Mouse (Mus musculus) lung, embryonic 15.5 days (tissue): ENCODE data around the gene Pla2g7. TPM values are rescaled to one million over a fixed set of nuclear protein-coding genes. Genes with fewer than 3 reads are reported as not detected.

ENCODE experiments used
- ATAC-seq: fragments of 200-750 bp; cut with Nextera tagmentation; 2 replicates; pipeline ENCODE4 v1.8.0; 2017; ENCODE audit warnings: moderate number of reproducible peaks, borderline replicate concordance; ENCODE audit not compliant: low FRiP score, low TSS enrichment; ENCODE audit errors: extremely low read depth
- H3K27ac ChIP-seq: fragments of 300-500 bp; sonication (generic); 2 replicates; pipeline ENCODE4 v1.5.1; 2015; ENCODE audit warnings: moderate library complexity, mild to moderate bottlenecking, inconsistent platforms
- H3K27me3 ChIP-seq: fragments of 300-500 bp; sonication (generic); 2 replicates; pipeline ENCODE4 v1.6.1; 2015; ENCODE audit warnings: inconsistent platforms
- H3K36me3 ChIP-seq: fragments of 300-500 bp; sonication (generic); 2 replicates; pipeline ENCODE4 v1.6.1; 2015; ENCODE audit warnings: inconsistent platforms
- H3K4me1 ChIP-seq: fragments of 300-500 bp; sonication (generic); 2 replicates; pipeline ENCODE4 v1.6.1; 2015; ENCODE audit warnings: inconsistent platforms
- H3K4me2 ChIP-seq: fragments of 300-500 bp; sonication (generic); 2 replicates; pipeline ENCODE4 v1.6.1; 2015; ENCODE audit warnings: inconsistent platforms, mild to moderate bottlenecking, moderate library complexity
- H3K4me3 ChIP-seq: fragments of 300-500 bp; sonication (generic); 2 replicates; pipeline ENCODE4 v1.5.1; 2015; ENCODE audit warnings: mild to moderate bottlenecking, inconsistent platforms
- H3K9ac ChIP-seq: fragments of 300-500 bp; sonication (generic); 2 replicates; pipeline ENCODE4 v1.6.1; 2015; ENCODE audit warnings: inconsistent platforms
- H3K9me3 ChIP-seq: fragments of 300-500 bp; sonication (generic); 2 replicates; pipeline ENCODE4 v1.6.1; 2016; ENCODE audit warnings: inconsistent platforms
- WGBS: fragments of 180-500 bp; shearing (Covaris S2); methylation state at CpG from one replicate; pipeline ENCODE4 v1.1.7; 2015; 5-methylcytosine and 5-hydroxymethylcytosine counted together
- polyA plus RNA-seq: library from polyadenylated mRNA; unstranded; fragments of >200 nt; fragmentation: Nextera tagmentation; extraction: Ambion mirVana; gene quantifications from 2 replicates; pipeline ENCODE4 v1.2.1, GENCODE M21; 2015

Pla2g7 gene
- polyA plus RNA-seq, 1 experiment from 2014 or later = 10.6 TPM

DNA sequence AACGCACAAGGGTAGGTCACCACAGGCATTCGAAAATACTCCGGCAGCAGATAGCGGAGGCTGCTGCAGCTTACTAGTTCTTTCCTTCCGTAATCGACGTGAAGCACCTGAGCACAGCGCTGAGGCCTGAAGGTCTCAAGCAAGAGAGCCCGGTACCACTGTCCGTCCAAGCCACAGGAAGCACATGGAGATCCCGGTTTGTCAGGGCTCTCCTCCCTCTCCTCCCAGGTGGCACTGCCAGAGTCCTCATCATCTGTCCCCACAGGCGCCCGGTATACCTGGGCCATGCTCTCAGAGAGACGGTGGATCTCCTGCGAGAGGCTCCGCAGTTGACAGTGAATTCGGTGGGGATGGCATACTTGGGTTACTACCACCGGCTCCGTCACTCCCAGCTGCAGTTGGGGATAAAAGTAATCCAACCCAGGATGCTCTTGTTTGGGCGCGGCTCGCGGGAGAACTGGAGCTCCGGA lies 61.2 kb downstream of the Pla2g7 start:
- H3K9ac ChIP-seq = no peak overlapping the region
- no peaks in the 10 kb centered on the region for H3K36me3 ChIP-seq
- WGBS = 19% methylated on average over 24 of the region's 24 CpGs
- H3K4me2 ChIP-seq = peak overlapping the region; percentile 66
- peak overlapping the region; percentile 35 for H3K4me3 ChIP-seq
- no peak overlapping the region for H3K27ac ChIP-seq
- H3K9me3 ChIP-seq = no peaks in the 10 kb centered on the region
- H3K27me3 ChIP-seq = peaks cover 45% of the 10 kb centered on the region
- ATAC-seq = 0 out of 2 replicates have a peak, but pooled peaks have one; percentile 11
- peaks cover 14% of the 10 kb centered on the region for H3K4me1 ChIP-seq

GRCm38 (mm10) chr17:43629496-43630426 lies 61.9 kb downstream of the Pla2g7 start, which contains the start of gene Tdrd6:
Tdrd6 (minus strand) TSS chr17:43630299.
- peak; percentile 49 for ATAC-seq
- H3K9ac ChIP-seq = 0 out of 2 replicates have a peak within 1 kb of the TSS, but pooled peaks have one; percentile 20
- H3K27ac ChIP-seq = no peak within 1 kb of the TSS
- H3K4me1 ChIP-seq = peaks cover 14% of the 10 kb centered on the region
- H3K9me3 ChIP-seq = no peaks in the 10 kb centered on the region
- H3K36me3 ChIP-seq = no peaks in the 10 kb centered on the region
- 3% methylated on average over 81 of the region's 83 CpGs for WGBS
- H3K4me3 ChIP-seq = peak within 1 kb of the TSS; percentile 35
- H3K27me3 ChIP-seq = peaks cover 45% of the 10 kb centered on the region
- H3K4me2 ChIP-seq = peak within 1 kb of the TSS; percentile 66

DNA sequence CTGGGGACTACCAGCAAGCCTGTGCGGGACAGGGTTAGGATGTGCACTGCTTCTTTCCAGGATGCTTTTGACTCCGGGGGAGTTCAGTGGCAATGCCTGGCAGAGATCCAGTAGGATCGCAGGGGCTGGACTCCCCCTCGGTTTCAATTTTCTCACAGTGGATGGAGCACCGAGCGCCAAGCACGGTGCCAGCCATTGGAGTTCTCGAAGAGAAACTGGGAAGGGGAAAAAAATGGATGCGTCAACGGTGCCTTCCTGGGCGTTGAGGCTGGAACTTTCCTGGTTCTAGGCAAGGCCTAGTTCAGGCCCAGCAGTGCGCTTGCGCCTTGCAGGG lies 62.5 kb downstream of the Pla2g7 start:
- no peak overlapping the region for H3K27ac ChIP-seq
- no peaks in the 10 kb centered on the region for H3K9me3 ChIP-seq
- H3K4me2 ChIP-seq = peak overlapping the region; percentile 66
- H3K4me1 ChIP-seq = peaks cover 14% of the 10 kb centered on the region
- ATAC-seq = no peak
- peak overlapping the region; percentile 35 for H3K4me3 ChIP-seq
- H3K9ac ChIP-seq = 0 out of 2 replicates have a peak overlapping the region, but pooled peaks have one; percentile 20
- no peaks in the 10 kb centered on the region for H3K36me3 ChIP-seq
- 44% methylated on average over 13 of the region's 13 CpGs for WGBS
- peaks cover 45% of the 10 kb centered on the region for H3K27me3 ChIP-seq

GRCm38 (mm10) chr17:43637146-43637545 lies 69.2 kb downstream of the Pla2g7 start:
- WGBS = 90% methylated on average over 4 of the region's 4 CpGs
- H3K4me2 ChIP-seq = no peak overlapping the region
- no peaks in the 10 kb centered on the region for H3K9me3 ChIP-seq
- H3K36me3 ChIP-seq = no peaks in the 10 kb centered on the region
- H3K4me3 ChIP-seq = no peak overlapping the region
- H3K9ac ChIP-seq = no peak overlapping the region
- ATAC-seq = no peak
- no peaks in the 10 kb centered on the region for H3K27me3 ChIP-seq
- no peak overlapping the region for H3K27ac ChIP-seq
- no peaks in the 10 kb centered on the region for H3K4me1 ChIP-seq

DNA sequence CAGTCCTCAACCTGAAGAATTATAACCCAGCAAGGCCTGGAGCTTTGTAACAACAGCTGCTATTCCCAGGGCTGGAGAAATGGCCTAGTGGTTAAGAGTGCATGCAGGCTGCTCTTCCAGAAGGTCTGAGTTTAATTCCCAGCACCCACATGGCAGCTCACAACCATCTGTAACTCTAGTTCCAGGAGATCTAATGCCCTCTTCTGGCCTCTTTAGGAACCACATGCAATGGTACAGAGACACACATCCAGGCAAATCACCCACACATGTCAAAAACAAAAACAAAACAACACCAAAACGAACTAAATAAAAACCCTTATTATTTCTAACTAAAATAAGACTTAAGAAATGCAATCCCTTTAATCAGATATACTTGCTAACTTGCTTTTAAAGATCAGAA lies 72.9 kb downstream of the Pla2g7 start:
- no peak for ATAC-seq
- WGBS = 80% methylated on average over 1 of the region's 1 CpGs
- Histone ChIP-seq H3K4me2 (no peak overlapping the region), H3K27ac (no peak overlapping the region), H3K4me3 (no peak overlapping the region), H3K27me3 (no peaks in the 10 kb centered on the region), H3K9me3 (no peaks in the 10 kb centered on the region), H3K4me1 (peaks cover 8% of the 10 kb centered on the region; the same call in 1 of the 2 replicates), H3K36me3 (no peaks in the 10 kb centered on the region), H3K9ac (no peak overlapping the region)

DNA sequence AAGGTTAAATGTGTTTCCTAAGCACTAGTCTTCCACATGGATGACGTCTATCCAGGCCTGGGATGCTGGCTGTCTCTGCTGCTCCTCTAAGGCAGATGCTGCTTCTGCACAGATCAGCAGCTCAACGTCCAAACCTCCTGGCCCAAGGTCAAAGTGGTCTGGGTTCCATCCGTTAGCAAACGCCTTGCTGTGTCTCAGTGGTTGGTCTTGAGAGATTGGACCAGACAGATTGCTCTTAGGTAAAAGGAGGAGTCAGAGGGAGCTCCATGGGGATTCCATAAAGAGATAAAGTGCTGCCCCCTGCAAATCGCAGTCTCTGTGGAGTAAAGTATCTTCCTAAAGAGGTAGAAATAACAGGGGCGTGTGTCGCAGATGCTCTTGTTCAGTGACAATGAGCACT lies 75.3 kb downstream of the Pla2g7 start:
- Histone ChIP-seq H3K9ac (no peak overlapping the region), H3K27me3 (no peaks in the 10 kb centered on the region), H3K4me2 (no peak overlapping the region), H3K36me3 (no peaks in the 10 kb centered on the region), H3K4me1 (peaks cover 8% of the 10 kb centered on the region; the same call in 1 of the 2 replicates), H3K4me3 (no peak overlapping the region), H3K9me3 (no peaks in the 10 kb centered on the region), H3K27ac (no peak overlapping the region)
- WGBS = 68% methylated on average over 7 of the region's 7 CpGs
- no peak for ATAC-seq

GRCm38 (mm10) chr17:43644375-43644774 lies 76.5 kb downstream of the Pla2g7 start:
- H3K4me2 ChIP-seq = no peak overlapping the region
- H3K9ac ChIP-seq = no peak overlapping the region
- H3K4me1 ChIP-seq = peaks cover 8% of the 10 kb centered on the region; the same call in 1 of the 2 replicates
- no peaks in the 10 kb centered on the region for H3K9me3 ChIP-seq
- peak; percentile 75; the same call in 1 of the 2 replicates for ATAC-seq
- no peaks in the 10 kb centered on the region for H3K36me3 ChIP-seq
- H3K27me3 ChIP-seq = no peaks in the 10 kb centered on the region
- H3K27ac ChIP-seq = peak overlapping the region; percentile 43
- no peak overlapping the region for H3K4me3 ChIP-seq
- 33% methylated on average over 7 of the region's 7 CpGs for WGBS

DNA sequence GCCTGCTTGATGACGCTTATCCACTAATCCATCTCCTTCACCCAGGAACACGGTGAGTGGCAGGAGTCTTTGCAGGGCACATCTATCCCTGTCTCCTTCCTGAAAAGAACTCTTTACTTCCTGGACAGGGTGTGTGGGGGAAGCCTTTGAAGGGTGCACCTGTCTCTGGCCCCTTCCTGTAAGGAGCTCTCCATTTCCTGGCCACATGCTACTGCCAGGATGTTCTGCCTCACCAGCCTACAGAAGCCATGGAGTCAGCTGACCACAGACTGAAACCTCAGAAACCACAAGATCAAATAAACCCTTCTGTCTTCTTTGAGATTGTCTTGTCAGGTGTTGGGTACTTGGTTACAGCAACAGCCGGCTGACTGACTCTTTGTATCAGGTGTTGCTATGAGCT lies 77.2 kb downstream of the Pla2g7 start:
- Histone ChIP-seq H3K36me3 (no peaks in the 10 kb centered on the region), H3K4me3 (no peak overlapping the region), H3K27me3 (no peaks in the 10 kb centered on the region), H3K4me1 (peaks cover 8% of the 10 kb centered on the region; the same call in 1 of the 2 replicates), H3K4me2 (no peak overlapping the region), H3K9me3 (no peaks in the 10 kb centered on the region), H3K27ac (no peak overlapping the region), H3K9ac (no peak overlapping the region)
- WGBS = 86% methylated on average over 3 of the region's 3 CpGs
- ATAC-seq = no peak

DNA sequence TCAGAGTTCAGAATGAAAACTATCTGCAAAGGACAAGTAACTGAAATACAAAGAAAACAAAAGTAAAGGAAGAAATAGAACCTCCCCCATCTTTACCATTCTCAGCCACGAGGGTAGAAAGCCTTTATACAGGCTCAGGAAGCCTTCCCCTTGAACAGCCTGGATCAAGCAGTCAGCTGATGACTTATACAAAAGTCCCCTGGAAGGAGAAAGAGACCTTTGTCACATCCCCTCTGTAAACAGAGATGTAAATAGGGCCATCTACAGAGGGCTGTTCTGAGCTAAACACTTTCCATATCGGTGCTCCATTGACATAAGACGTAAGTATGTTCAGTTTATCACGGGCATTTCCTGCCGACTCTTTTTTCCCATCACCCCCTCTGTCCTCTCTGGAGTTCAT lies 79.0 kb downstream of the Pla2g7 start:
- no peak for ATAC-seq
- no peaks in the 10 kb centered on the region for H3K27me3 ChIP-seq
- peaks cover 8% of the 10 kb centered on the region; the same call in 1 of the 2 replicates for H3K4me1 ChIP-seq

GRCm38 (mm10) chr17:43649641-43650436 lies 81.9 kb downstream of the Pla2g7 start:
- H3K9me3 ChIP-seq = no peaks in the 10 kb centered on the region
- no peaks in the 10 kb centered on the region for H3K27me3 ChIP-seq
- no peak overlapping the region for H3K4me3 ChIP-seq
- H3K4me2 ChIP-seq = no peak overlapping the region
- no peaks in the 10 kb centered on the region for H3K36me3 ChIP-seq
- 87% methylated on average over 10 of the region's 10 CpGs for WGBS
- ATAC-seq = no peak
- no peak overlapping the region for H3K9ac ChIP-seq
- no peak overlapping the region for H3K27ac ChIP-seq
- no peaks in the 10 kb centered on the region for H3K4me1 ChIP-seq

More for the DNA sequence above, 79.0 kb downstream of the Pla2g7 start:
- no peak overlapping the region for H3K9ac ChIP-seq
- H3K36me3 ChIP-seq = no peaks in the 10 kb centered on the region
- H3K9me3 ChIP-seq = no peaks in the 10 kb centered on the region
- no peak overlapping the region for H3K4me2 ChIP-seq
- no peak overlapping the region for H3K27ac ChIP-seq
- 49% methylated on average over 5 of the region's 5 CpGs for WGBS
- no peak overlapping the region for H3K4me3 ChIP-seq

DNA sequence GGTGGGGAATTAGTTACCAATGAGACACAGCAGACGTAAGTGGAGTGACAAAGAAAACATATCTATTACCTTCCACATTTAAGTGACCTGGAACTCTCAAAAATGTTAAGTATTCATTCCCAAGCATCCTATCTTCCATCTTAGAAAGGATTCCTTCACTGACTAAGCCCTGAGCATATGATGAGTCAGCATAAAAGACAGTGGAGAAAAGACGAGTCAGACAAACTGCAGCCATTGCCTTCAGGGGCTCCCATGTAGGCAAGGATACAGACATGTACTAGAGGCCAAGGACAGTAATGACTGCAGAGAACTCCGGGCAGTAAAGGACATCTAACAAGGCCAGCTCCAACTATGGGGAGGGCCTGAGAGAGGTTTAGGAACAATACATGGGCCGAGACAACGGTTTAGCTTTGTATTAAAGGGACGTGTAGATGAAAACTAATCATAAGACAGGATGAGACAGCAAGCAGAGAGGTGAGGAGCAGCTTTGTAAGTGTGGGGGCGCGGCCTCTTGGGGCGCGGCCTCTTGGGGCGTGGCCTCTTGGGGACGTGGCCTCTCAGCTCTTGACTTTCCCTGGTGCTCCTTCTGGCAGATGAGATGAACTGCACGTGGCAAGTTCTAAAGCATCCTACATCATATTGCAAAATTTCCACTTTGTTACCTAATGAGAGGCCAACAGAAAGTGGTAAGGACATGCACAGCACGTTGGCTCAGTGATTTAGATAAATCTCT lies 83.6 kb downstream of the Pla2g7 start:
- H3K4me3 ChIP-seq = no peak overlapping the region
- WGBS = 69% methylated on average over 14 of the region's 14 CpGs

More for the DNA sequence above, 83.6 kb downstream of the Pla2g7 start:
- H3K9me3 ChIP-seq = no peaks in the 10 kb centered on the region
- no peak overlapping the region for H3K4me2 ChIP-seq
- no peaks in the 10 kb centered on the region for H3K4me1 ChIP-seq
- no peaks in the 10 kb centered on the region for H3K27me3 ChIP-seq
- no peak overlapping the region for H3K27ac ChIP-seq
- no peak for ATAC-seq
- H3K36me3 ChIP-seq = no peaks in the 10 kb centered on the region
- no peak overlapping the region for H3K9ac ChIP-seq
